Mouse (Mus musculus) gastrocnemius, postnatal 4 days (tissue): ENCODE results near the gene Iqcn. TPM values are rescaled to one million over a fixed set of nuclear protein-coding genes. Genes with fewer than 3 reads are reported as not detected.

Experiments used
- DNase-seq, 2 experiments: peaks; one replicate each; pipeline ENCODE4 v3.0.0; 2021 to 2022; ENCODE audit warnings: low spot score in 2 of 2, mixed read lengths in 2 of 2
- total RNA-seq, 2 experiments: library from RNA; stranded (reverse); gene quantifications; 2 replicates each; pipeline ENCODE4 v1.2.3; 2021

Iqcn gene
- total RNA-seq, 2 experiments from 2014 or later = not detected

DNA sequence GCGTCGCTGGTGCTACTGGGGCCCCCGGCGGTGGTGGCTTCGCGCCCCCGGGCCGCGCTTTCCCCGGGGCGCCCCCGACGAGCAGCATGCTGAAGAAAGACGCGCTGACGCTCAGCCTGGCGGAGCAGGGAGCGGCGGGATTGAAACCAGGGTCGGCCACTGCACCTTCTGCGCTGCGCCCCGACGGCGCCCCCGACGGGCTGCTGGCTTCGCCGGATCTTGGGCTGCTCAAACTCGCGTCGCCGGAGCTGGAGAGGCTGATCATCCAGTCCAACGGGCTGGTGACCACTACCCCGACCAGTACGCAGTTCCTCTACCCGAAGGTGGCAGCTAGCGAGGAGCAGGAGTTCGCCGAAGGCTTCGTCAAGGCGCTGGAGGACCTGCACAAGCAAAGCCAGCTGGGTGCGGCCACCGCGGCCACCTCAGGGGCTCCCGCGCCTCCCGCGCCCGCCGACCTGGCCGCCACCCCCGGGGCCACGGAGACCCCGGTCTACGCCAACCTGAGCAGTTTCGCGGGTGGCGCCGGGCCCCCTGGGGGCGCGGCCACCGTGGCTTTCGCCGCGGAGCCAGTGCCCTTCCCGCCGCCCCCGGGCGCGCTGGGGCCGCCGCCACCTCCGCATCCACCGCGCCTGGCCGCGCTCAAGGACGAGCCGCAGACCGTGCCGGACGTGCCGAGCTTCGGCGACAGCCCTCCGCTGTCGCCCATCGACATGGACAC, 4.0 kb upstream of the Iqcn start:
- peak in 1 of 2 experiments; percentile 73 for DNase-seq

DNA sequence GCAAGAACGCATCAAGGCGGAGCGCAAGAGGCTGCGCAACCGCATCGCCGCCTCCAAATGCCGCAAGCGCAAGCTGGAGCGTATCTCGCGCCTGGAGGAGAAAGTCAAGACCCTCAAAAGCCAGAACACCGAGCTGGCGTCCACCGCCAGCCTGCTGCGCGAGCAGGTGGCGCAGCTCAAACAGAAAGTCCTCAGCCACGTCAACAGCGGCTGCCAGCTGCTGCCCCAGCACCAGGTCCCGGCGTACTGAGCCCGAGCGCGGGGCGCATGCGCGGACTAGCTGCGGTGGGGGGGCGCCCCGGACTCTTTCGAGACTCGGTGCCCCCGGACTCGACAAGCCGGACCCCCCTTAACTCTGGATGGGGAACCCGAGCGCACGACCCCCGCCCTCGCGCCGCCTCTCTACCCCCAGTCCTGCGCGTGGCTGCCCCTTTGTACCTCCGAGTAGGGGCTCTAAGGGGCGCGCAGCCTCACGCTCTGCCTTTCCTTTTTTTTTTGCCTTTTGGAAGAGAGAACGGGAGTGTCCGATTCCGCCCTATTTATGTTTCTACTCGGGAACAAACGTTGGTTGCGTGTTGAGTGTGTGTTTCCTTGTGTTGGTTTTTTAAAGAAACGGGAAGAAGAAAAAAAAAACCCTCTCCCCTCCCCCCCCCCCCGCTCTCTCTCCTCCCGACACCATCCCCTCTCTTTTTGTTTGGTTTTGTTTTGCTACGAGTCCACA, 3.3 kb upstream of the Iqcn start:
- DNase-seq = peak; percentile 73 to 83

DNA sequence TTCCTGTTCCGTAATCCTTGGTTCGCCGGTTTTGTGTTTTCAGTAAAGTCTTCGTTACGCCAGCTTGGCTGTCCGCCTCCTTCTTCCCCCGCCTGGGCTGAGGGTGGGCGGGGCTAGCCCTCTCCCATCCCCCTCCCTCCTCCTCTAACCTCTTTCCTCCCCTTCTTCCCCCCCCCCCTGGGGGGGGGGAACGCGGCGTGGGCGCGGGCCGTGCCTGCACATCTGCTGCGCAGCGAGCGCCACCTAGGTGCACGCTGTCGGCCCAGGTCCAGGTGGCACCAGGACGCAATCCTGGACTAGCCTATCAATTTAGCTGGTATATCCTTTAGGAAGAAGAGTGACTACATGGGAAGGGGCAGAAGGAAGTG, 2.7 kb upstream of the Iqcn start:
- DNase-seq = peak; percentile 82 to 87

DNA sequence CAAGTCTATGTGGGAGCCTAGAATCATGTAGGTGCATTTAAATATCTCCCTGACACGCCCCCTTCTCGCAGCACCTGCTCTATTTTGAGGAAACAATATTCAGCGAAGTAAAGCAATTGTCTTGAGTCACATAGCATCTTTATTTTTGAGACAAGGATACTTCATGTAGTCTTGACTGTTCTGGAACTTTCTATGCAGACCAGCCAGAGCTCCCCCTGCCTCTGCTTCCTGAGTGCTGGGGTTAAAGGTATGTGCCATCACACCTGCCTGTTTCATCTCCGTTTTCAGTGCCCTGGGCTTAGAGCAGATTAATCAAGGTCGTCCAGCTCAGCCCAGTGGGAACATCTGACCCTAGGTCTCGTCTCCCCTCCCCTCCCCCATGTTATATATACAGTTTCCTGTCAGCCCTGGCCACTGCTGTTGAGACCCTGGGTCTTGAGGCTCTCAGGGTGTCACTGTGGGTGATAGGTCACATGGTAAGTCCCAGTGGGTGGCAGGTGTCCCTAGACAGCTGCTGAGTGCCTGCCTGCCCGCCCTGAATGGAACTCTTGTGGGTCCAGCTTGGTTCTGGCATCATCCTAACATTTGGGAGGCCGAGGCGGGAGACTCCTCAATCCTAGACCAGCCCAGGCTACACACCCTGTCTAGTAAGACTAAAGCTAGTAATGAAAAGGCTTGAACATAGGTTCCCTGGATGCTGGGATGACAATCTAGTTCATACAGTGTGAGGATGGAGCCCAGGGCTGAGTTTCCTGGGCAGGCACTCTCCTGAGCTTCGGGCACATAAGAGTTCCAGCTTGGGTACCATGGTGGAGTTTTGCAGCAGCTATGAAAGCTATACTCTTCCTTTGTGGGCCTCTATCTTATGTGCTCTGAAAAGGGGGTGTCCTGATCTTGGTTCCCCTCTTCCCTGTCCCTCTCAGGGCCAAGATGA, 1.9 kb upstream of the Iqcn start:
- no peak for DNase-seq

DNA sequence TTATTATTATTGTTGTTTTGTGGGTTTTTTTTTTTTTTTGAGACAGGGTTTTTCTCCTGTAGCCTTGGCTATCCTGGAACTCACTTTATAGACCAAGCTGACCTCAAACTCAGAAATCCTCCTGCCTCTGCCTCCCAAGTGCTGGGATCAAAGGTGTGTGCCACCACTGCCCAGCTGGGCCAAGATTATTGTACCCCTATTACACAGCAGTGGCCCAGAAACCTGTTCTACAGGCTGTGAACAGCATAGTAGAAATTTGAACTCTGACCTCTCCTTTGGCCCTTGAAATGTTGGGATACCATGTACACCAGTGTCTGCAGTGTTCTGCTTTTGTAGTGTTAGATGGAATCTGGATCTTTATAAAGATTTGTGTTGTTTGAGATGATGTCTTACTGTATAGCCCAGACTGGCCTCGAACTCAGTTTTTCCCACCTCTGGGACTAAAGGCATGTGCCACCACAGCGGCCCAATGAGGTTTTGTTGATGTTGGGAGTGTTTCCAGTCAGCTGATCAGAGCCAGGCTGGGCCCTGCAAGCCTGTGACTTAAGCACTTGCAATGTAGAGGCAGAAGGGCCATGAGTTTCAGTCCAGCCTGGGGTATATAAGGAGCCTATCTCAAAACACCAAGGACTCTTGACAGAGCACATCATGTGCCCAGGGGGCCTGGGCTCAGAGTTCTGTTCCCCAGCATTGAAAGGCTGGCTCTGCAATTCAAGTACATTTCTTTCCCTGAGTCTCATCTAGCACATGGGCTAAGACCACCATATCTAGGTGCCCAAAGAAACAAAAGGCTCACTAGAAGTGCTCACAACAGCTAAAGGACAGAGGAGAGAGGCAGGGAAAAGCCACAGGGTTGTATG, 1.0 kb upstream of the Iqcn start:
- no peak for DNase-seq

DNA sequence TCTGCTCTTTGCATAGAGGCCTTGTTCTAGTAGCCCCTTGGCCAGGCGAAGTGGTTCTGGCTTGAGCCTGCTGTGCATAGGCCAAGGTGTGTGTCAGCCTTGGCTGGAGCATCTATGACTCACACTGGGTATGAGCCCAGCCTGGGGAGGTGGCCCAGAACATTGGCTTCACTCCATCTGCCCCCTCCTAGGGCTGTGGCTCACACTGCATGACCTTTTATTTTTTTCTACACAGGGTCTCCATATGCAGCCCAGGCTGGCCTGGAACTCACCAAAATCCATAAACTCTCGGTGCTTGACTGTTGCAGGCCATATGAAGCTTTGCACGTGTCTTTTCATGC, 445 bp upstream of the Iqcn start:
- peak; percentile 59 to 81 for DNase-seq

DNA sequence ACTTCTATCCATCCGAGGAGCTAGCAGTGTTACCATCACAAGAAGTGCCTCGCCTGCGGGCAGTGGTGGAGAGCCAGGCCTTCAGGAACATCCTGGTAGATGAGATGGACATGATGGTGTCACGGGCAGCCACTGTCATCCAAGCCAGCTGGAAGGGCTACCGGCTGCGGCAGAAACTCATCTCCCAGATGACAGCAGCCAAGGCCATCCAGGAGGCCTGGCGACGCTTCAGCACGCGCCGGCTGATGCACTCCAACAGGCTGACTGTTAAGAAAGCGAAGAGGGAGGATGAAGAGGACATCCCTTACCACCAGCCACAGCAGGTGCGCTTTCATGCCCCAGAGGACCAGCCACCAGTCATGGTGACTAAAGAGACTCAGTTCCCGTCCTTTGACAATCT, 5.0 kb downstream of the Iqcn start:
- no peak for DNase-seq

DNA sequence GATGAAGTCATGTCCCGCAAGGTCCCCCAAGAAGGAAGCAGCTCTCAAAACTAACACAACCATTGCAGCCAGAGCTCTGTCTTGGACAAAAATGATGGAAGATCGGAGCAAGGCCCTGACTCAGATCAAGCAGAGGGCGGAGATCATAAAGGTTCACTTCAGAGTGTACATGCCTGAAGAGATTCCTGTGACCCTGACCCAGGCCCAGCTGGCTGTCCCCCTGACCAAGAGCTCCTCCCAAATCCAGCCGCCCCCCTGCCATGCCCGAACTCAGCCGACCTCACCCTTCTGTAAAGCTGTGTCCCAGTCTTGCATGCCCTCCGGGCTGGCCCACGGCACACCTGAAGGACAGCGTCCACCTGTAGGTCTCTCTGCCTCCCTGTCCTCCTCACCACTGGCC, 6.5 kb downstream of the Iqcn start:
- no peak for DNase-seq

DNA sequence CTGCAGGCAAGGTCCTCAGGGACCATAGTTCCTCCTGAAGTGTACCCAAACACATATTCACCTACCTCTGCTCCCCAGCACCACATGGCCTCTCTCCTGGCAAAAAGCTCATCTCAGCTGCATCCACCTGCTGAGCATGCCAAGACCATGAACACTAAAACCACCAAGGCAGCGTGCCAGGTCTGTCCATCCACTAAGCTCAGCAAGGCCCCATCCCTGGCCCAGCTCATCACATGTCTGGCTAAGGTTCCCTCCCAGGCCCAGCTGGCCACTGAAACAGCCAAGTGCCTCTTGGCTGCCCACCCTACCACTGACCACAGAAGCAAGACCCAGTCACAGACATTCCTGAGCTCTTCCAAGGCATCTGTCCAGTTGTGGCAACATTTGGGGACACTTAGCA, 7.0 kb downstream of the Iqcn start:
- peak in 1 of 2 experiments; percentile 76 for DNase-seq

DNA sequence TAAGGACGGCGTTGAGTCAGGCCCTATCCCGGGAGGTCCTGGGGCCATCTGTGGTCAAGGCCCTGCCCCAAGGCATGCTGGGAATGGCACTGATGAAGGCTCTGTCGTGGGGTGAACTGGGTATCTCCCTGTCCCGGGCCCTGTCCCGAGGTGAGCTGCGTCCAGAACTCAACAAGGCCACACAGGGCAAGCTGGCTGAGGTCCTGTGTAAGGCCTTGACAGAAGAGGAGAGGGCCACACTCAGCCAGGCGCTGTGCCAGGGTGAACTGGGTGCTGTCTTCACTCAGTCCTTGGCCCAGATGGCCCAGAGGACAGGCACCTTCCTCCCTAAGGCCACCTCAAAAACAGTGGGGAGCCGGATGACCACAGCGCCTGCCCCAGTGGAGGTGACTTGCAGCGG, 7.8 kb downstream of the Iqcn start:
- DNase-seq = no peak

DNA sequence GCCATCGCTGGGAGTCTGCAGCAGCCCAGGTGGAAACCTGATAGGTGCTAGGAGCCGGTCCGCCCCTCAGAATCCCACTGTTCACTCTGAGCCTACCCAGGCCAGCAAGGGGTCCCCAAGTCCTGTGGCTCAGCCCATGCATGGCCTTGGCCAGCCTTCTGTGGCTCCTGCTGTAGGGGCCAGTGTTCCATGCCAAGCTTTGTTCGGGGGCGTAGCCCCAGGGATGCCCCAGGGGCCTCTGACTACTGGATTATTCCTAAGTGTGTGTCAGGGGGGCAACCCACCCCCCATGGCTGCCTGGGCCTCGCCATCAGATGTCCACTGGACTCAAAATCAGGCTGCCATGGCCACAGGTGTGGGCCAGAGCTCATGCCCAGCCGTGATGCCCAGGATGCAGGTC, 10.7 kb downstream of the Iqcn start:
- DNase-seq = no peak

DNA sequence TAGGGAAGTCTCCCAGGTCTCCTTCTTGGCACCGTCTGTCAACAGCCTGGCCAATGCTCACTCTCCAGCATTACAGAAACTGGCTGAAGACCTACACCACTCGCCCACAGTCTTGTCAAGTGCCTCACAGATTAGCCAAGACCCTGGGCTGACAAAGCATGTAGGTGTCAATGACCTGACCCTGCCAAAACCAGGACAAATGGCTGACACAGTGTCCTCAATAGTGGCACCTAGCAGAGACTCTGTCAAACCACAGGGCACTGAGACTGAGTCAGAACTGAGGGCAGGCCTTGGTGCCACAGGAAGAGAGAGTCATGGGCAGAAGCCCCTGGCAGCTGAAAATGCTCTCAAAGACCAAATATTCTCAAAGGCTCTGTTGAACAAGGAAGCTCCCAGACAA, 11.8 kb downstream of the Iqcn start:
- no peak for DNase-seq

DNA sequence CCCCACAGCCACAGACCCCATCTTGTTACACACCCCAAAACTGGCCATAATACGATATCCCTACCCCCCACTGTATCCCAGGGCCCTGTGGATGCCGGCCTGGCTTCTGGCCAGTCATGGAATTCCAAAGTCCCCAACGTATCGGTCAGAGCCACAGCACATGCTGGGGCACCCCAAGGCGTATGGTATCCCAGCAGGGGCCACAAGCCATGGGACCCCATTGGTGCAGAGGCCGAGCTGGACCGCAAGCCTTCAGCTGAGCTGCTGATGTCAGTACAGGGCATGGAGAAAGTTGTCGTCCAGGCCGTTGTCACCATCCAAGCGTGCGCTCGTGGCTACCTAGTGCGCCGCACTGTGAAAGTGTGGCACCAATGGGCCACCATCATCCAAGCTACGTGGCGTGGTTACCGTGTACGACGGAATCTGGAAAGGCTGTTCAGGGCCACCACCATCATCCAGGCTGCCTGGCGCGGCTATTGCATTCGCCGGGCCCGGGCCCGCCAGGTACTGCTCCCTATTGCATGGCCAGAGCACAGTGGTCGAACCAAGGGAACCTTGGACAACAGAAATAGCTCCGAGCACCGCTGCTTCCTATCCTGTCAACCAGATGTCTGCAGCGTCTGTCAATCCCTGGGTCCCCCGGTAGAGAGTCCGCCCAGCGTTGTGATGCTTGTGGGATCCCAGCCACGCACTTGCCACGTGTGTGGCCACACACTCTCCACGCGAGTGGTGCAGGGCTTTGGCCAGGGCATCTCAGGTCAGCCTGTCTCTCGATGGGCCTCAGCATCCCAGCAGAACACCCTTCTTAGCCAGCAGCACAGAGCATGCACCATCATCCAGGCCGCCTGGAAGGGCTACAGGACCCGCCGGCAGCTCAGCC, 13.5 kb downstream of the Iqcn start:
- peak in 1 of 2 experiments; percentile 14 for DNase-seq

DNA sequence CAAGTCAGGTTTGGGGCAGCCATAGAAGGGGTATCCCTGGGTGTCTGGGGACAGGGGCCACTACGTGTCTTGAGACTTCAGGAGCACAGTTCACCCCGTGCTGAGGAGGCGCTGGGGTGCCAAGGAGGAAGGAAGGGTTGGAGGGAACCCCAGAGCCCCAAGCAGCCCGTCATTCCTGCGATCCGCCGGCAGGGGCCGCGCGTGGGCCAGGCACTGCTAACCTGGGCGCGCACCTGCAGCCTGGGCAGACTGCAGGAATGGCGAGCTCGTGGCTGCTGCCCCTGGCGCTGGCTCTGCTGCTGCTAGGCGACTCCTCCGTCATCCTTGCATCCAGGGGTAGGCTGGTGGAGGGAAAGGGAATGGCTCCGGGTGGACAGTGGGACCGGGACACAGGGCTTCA, 15.0 kb downstream of the Iqcn start, which contains the start of gene Gm3336:
Gene Gm3336 (plus strand): TSS at position 247 of the 400 bp plus-strand sequence.
- no peak for DNase-seq

DNA sequence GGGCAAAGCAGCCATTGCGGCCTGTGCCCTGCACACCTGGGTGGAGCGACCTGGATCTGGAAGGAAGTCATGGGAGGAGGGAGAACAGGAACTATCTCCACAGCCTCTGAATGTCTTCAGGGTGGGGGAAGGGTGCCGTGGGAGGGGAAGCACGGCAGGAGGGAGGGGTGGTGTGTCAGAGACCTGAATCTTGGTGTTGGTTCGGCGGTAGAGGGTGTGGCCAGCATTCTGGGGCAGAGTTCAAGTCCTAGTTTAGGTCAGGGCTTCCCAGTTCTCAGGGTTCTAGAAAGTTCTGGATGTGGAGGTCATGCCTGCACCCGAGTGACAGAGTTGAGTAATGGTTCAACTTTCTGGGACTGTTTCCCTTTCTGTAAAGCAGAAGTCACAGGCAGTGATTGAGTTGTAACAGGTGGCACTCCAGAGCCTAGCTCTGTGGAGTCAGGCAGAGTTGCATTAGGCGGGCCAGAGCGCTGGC, 16.6 kb downstream of the Iqcn start:
- DNase-seq = peak in 1 of 2 experiments; percentile 9

DNA sequence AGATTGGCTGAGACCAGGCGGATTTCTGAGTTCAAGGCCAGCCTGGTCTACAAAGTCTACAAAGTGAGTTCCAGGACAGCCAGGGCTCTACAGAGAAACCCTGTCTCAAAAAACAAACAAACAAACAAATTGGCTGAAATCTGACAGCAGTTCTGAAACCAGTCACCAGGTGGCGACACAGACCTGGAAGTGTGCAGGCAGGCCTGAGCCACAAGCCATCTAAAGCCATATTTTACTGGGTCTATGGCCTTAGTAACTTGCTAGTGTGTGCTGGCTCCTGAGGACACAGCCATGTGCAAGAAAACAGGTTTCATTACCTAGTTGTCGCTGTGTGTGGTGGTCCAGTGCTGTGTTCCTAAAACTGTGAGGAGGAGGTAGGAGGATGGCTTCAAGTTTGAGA, 17.5 kb downstream of the Iqcn start:
- peak in 1 of 2 experiments; percentile 71 for DNase-seq

DNA sequence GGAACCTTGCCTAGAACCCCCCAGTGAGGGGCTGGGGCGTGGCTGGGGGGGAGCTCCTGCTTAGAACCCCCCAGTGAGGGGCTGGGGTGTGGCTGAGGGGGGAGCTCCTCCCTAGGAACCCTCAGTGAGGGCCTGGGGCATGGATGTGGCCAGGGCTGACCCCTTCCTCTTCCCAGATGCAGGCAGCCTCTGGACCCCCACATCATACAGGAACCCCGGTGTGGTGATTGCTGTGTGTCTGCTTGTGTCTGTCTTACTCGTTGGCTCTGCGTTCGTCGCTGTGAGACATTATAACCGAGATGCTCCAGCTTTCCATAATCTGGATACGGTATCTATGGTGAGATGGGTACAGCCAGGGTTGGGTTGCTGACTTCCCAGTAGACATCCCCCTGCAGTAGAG, 18.3 kb downstream of the Iqcn start:
- no peak for DNase-seq

DNA sequence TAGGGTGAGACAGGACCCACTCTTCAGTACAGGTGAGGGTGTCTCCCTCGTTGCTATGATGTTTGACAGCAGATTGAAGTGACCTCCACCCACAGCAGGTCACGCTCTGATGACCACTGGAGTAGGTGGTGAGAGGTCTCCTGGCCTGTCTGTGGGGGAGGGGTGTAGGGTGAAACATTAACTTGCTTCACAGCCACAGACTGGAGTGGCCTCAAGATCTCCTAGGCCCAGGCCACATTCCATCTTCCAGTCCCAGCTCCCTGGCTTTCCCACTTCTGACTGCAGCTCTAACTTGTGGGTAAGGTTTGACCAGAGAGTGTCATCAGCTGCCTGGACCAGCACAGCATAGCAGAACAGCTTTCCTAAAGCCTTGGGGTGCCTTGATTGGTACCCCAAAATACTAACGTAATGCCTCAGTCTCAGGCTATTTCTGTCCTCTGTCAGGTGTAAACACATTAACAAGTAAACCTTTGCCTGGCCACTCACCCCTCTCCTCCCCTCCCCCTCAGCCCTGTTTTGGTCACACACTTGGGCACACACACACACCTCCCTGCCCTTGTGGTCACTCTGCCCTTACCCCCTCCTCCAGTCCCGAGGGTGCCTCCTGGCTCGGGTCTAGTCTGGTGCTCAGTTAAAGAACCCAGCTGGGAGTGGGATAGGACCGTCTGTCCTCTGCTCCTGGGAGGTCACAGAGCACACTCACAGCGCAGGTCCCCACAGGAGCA, 20.4 kb downstream of the Iqcn start, which contains the start of gene Pde4c:
Gene Pde4c (plus strand): TSS at position 235 of the 725 bp plus-strand sequence.
- peak in 1 of 2 experiments; percentile 19 for DNase-seq

DNA sequence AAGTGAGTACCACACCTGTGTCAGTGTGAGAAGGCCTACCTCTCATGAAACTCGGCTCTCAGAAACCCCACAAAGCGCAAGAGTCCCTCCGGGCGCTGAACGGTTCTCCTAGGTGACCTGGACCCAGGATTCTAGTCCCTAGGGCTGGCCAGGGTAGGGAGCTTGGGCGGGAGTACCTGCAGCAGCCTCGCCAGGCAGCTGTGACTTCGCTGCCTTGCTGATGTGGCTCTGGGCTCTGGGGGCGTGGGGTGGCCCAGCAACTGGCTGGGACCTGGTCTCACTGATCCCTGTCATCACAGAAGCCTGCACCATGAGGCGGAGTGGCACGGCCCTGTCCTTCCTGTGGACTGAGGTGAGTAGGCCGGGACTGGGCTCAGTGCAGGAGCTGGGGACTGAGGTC, 21.0 kb downstream of the Iqcn start:
- no peak for DNase-seq
